Mouse (Mus musculus) forebrain, embryonic 13.5 days (tissue): Measurements from ENCODE around the gene Itprip. TPM values are rescaled to one million over a fixed set of nuclear protein-coding genes. Genes with fewer than 3 reads are reported as not detected.

Source experiments
- ATAC-seq: fragments of 200-750 bp; cut with Nextera tagmentation; 2 replicates; pipeline ENCODE4 v1.8.0; 2017
- H3K27ac ChIP-seq: fragments of 300-500 bp; sonication (generic); 2 replicates; pipeline ENCODE4 v1.5.1; 2015; ENCODE audit warnings: inconsistent platforms, mild to moderate bottlenecking, moderate library complexity
- H3K27me3 ChIP-seq: fragments of 300-500 bp; sonication (generic); 2 replicates; pipeline ENCODE4 v1.6.1; 2015; ENCODE audit warnings: mild to moderate bottlenecking, inconsistent platforms
- H3K36me3 ChIP-seq: fragments of 300-500 bp; sonication (generic); 2 replicates; pipeline ENCODE4 v1.6.1; 2015; ENCODE audit warnings: mild to moderate bottlenecking, inconsistent platforms; ENCODE audit not compliant: poor library complexity, severe bottlenecking
- H3K4me1 ChIP-seq: fragments of 300-500 bp; sonication (generic); 2 replicates; pipeline ENCODE4 v1.6.1; 2015; ENCODE audit warnings: inconsistent platforms
- H3K4me2 ChIP-seq: fragments of 300-500 bp; sonication (generic); 2 replicates; pipeline ENCODE4 v1.6.1; 2015; ENCODE audit warnings: inconsistent platforms, mild to moderate bottlenecking, moderate library complexity
- H3K4me3 ChIP-seq: fragments of 300-500 bp; sonication (generic); 2 replicates; pipeline ENCODE4 v1.5.1; 2015; ENCODE audit warnings: mild to moderate bottlenecking, inconsistent platforms
- H3K9ac ChIP-seq: fragments of 300-500 bp; sonication (generic); 2 replicates; pipeline ENCODE4 v1.6.1; 2015; ENCODE audit warnings: mild to moderate bottlenecking, inconsistent platforms
- H3K9me3 ChIP-seq: fragments of 300-500 bp; sonication (generic); replicated peaks from 2 replicates; pipeline ENCODE4 v1.6.1; 2016; ENCODE audit warnings: inconsistent platforms
- WGBS: fragments of 180-500 bp; shearing (Covaris S2); methylation state at CpG from one replicate; pipeline ENCODE4 v1.1.7; 2015; 5-methylcytosine and 5-hydroxymethylcytosine counted together
- polyA plus RNA-seq: library from polyadenylated mRNA; unstranded; fragments of >200 nt; fragmentation: Nextera tagmentation; extraction: Ambion mirVana; gene quantifications from 2 replicates; pipeline ENCODE4 v1.2.1, GENCODE M21; 2015

Gene Itprip
- polyA plus RNA-seq = 9.8 and 12.7 TPM in 2 replicates

DNA sequence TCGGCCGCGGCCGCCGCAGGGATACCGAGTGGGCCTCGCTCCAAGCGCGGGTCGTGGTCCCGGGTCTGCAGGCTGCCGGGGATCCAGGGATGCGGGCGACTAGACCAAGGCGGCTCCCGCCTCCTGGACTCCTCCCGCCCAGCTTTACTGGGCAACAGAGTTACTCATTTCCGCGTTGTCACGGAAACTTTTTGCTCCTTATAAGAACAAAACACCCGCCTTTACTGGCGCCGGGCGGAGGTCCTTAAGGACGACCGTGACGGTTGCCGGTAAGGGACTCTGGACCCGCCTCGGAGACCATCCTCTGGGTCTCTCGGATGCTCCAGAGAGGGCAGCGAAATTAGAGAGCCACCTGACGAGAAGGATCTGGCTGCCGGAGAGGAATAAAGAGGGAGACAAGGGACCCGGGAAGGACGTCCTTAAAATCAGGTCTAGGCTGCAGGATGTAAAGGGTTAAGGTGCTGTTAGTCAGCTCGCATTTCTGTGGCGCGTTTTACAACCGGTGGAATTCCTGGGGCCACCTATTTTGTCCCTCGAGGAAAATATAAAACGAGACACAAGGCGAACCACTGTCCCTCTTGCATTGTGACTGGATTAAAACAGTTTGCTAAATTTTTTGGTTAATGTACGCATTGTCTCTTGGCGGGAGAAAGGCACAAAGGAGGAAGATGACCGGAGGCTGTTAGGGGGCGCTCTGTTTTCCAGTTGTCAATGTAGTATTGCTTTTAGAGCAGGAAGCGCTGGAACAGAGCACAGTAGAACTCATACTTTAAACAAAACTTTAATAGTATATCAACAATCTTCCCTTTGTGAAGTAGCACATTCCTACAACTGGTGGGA is at the start of gene Itprip, which contains the start of gene Cfap43:
Itprip (minus strand) TSS at position 174 of the 840 bp plus-strand sequence.
Cfap43 (minus strand) TSS at position 162 of the 840 bp plus-strand sequence.
- Histone ChIP-seq H3K9ac (peak within 1 kb of the TSS; percentile 91), H3K9me3 (no peaks in the 10 kb centered on the region), H3K4me1 (peaks cover 37% of the 10 kb centered on the region), H3K4me3 (peak within 1 kb of the TSS; percentile 81), H3K4me2 (peak within 1 kb of the TSS; percentile 87), H3K36me3 (no peaks in the 10 kb centered on the region), H3K27me3 (no peaks in the 10 kb centered on the region), H3K27ac (peak within 1 kb of the TSS; percentile 81)
- ATAC-seq = peak; percentile 78
- under 1% methylated on average over 48 of the region's 48 CpGs for WGBS

- H3K27ac ChIP-seq = no peak overlapping the region
- WGBS = 50% methylated on average over 13 of the region's 13 CpGs
- H3K4me3 ChIP-seq = no peak overlapping the region
- no peak overlapping the region for H3K4me2 ChIP-seq
- H3K4me1 ChIP-seq = peaks cover 6% of the 10 kb centered on the region
- ATAC-seq = no peak
- no peaks in the 10 kb centered on the region for H3K9me3 ChIP-seq
- H3K9ac ChIP-seq = no peak overlapping the region
- H3K36me3 ChIP-seq = no peaks in the 10 kb centered on the region
- no peaks in the 10 kb centered on the region for H3K27me3 ChIP-seq
Observed at GRCm38 (mm10) chr19:47958181-47958580, 39.1 kb upstream of the Itprip start.

DNA sequence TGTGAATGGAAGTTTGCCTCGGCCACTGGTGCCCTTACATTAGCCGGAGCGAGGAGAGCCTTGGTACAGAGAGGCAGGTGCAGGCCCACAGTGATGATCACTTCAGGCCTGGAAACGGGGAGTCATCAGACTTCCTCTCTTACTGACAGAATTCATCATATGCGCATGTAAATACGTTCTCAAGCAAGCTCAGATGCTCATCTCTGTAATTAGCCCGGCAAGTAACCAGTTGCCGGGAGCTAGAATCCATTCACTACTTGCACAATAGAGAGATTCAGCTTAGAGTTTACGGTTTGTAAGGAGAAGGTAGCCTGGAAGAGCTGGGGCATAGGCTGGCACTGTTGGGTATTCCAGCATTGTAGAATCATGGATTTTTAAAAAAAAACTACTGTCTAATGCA is 34.1 kb upstream of the Itprip start:
- no peaks in the 10 kb centered on the region for H3K9me3 ChIP-seq
- no peaks in the 10 kb centered on the region for H3K36me3 ChIP-seq
- no peaks in the 10 kb centered on the region for H3K27me3 ChIP-seq
- no peak overlapping the region for H3K4me2 ChIP-seq
- 42% methylated on average over 9 of the region's 9 CpGs for WGBS
- H3K4me3 ChIP-seq = no peak overlapping the region
- no peak overlapping the region for H3K9ac ChIP-seq
- H3K4me1 ChIP-seq = peaks cover 12% of the 10 kb centered on the region
- peak overlapping the region; percentile 25 for H3K27ac ChIP-seq
- ATAC-seq = no peak; the same call in 1 of the 2 replicates

DNA sequence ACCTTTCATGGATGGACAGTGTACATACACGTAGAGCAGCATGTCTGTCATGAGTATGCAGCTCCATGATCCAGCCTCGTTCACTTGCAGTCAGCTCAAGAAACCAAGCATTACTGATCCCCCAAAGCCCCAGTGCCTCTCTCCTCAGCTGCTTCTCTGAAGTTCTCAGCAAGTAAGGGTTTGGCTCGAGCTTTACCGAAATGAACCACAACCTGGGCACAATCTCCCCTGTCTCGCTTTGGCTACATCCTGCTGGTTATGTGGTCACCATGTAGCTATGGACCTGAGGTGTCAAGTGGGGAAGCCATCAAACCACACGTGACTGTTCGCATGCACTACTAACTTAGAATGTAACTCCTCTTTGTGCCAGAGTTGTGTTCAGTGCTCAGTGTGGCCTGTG is 31.8 kb upstream of the Itprip start:
- H3K27me3 ChIP-seq = no peaks in the 10 kb centered on the region
- H3K27ac ChIP-seq = no peak overlapping the region
- H3K36me3 ChIP-seq = no peaks in the 10 kb centered on the region
- no peak for ATAC-seq
- peaks cover 9% of the 10 kb centered on the region for H3K4me1 ChIP-seq
- H3K4me2 ChIP-seq = no peak overlapping the region
- WGBS = 87% methylated on average over 7 of the region's 7 CpGs
- no peak overlapping the region for H3K4me3 ChIP-seq
- H3K9me3 ChIP-seq = no peaks in the 10 kb centered on the region
- no peak overlapping the region for H3K9ac ChIP-seq

DNA sequence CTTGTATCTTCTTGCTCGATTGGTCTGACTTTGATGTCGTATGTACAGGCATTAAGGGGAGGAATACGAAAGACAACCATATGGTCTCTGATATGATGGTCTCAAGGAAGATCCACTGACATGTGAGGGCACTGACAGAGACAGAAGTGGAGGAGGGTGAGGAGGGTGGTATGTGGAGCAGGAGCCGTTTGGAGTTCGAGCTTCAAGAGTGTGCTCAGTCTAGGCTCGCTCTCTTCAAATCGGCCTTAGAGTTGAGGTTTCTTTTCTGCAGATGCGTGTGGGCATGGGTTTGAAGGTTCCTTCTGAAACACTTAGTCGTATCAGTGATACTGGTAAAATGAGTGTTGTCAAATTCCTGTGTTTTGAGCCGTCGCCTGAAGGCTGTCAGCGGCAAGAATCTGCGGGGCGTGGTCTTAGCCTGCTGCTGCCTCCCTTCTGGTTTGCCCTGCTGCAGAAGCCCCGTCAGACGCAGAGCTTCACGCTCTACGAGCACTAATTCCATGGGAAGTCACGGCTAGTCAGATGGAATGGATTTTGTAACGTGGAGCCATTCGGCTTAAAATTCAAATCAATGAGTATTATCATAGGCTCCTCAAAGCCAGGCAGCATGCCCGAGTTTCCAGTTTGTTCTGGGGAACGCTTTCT is 27.8 kb upstream of the Itprip start:
- Histone ChIP-seq H3K36me3 (no peaks in the 10 kb centered on the region), H3K4me3 (no peak overlapping the region), H3K4me1 (no peaks in the 10 kb centered on the region), H3K9me3 (no peaks in the 10 kb centered on the region), H3K9ac (no peak overlapping the region), H3K4me2 (peak overlapping the region; percentile 12; the same call in 1 of the 2 replicates), H3K27me3 (no peaks in the 10 kb centered on the region), H3K27ac (no peak overlapping the region)
- 0 out of 2 replicates have a peak, but pooled peaks have one; percentile 48 for ATAC-seq
- WGBS = 65% methylated on average over 23 of the region's 23 CpGs

DNA sequence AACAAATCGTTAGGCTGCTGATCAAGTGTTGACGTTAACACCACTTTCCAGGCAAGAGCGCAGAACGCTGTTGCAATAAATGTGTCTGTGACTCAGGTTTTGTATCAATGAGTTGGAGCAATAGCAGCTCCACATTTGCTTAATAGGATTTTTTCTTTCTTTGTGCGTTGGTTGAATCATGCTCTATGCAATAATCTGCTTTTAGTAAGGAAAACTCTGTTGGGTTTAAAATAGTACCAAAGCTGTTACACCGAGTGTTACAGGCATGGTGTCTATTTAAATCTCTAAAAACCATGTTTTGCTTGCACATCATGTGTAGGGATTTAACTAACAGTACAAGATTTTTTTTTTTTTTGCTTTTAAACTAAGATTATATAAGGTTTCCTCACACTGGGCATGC is 20.3 kb upstream of the Itprip start:
- peaks cover 15% of the 10 kb centered on the region for H3K4me1 ChIP-seq
- WGBS = 53% methylated on average over 6 of the region's 6 CpGs
- no peaks in the 10 kb centered on the region for H3K27me3 ChIP-seq
- H3K4me3 ChIP-seq = no peak overlapping the region
- no peak for ATAC-seq
- H3K27ac ChIP-seq = no peak overlapping the region
- no peaks in the 10 kb centered on the region for H3K9me3 ChIP-seq
- no peak overlapping the region for H3K4me2 ChIP-seq
- no peak overlapping the region for H3K9ac ChIP-seq
- H3K36me3 ChIP-seq = no peaks in the 10 kb centered on the region

DNA sequence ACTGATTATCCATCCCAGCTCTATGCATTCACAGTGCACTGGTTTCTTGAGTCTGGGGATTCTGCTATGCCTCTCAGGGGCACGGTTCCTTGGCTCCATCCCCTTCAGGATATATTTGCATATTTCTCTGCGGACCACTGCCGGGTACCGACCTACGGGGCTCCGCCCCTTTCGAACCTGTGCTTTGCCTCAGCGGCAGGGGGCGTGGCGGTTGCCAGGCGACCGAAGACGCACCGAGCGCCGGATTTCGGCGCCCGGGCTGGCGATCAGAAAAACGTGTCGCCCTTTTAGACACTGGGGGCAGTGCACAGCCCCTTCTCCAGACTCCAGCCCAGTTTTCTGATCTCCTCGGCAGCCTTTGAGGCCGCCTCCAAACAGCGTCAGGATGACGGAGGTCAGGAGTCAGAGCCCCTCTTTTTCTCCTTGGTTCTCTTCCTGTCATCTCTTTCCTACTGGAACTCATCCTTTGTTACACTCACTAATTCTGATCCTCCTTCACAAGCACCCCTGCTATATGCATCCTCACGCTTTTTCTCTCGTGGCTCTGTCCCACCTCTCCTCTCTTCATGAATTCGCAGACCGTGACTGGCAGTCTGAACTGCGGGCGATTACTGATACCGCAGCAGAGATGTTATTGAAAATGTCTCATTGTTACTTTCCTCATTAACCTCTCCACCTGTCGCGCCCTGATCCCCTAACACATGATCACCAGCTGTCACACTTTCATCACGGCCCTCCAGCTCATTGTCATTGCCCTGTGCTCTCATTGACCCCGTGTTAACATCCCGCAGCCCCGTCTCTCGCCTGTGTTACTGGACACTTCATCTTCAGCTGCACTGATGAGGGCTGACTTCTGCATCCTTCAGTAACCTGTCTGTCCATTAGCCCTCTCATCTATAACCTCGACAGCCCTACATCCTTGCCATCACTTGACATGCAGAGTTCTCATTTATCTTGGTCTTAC is 18.6 kb upstream of the Itprip start, which contains the start of gene Cfap58:
Cfap58 (plus strand) TSS at position 233 of the 964 bp plus-strand sequence.
- H3K4me2 ChIP-seq = peak within 1 kb of the TSS; percentile 65
- 3% methylated on average over 41 of the region's 41 CpGs for WGBS
- H3K9ac ChIP-seq = peak within 1 kb of the TSS; percentile 53
- no peaks in the 10 kb centered on the region for H3K9me3 ChIP-seq
- H3K27me3 ChIP-seq = no peaks in the 10 kb centered on the region
- H3K4me3 ChIP-seq = peak within 1 kb of the TSS; percentile 43
- H3K27ac ChIP-seq = no peak within 1 kb of the TSS
- H3K36me3 ChIP-seq = no peaks in the 10 kb centered on the region
- ATAC-seq = peak; percentile 91
- H3K4me1 ChIP-seq = peaks cover 15% of the 10 kb centered on the region

DNA sequence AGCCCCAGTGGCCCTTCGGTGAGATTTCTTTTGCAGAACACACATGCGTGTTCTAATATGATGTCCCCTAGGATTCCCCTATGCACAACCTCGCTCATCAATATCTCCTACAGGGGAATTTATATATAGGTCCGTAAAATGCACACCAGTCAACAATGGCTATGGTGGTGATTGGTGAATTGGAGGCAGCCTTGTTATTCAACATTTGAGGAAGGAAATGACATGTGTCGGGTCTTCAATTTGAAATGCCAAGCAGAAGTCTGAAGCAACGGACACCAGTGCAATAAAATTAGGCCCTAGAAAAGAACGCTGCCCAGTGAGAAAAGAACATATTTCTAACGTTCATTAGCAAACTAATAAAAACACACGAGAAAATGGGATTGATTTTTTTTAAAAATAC is 17.8 kb upstream of the Itprip start:
- no peak overlapping the region for H3K9ac ChIP-seq
- H3K36me3 ChIP-seq = no peaks in the 10 kb centered on the region
- H3K4me2 ChIP-seq = peak overlapping the region; percentile 65
- H3K27ac ChIP-seq = no peak overlapping the region
- no peaks in the 10 kb centered on the region for H3K27me3 ChIP-seq
- H3K9me3 ChIP-seq = no peaks in the 10 kb centered on the region
- peaks cover 15% of the 10 kb centered on the region for H3K4me1 ChIP-seq
- 66% methylated on average over 9 of the region's 9 CpGs for WGBS
- H3K4me3 ChIP-seq = peak overlapping the region; percentile 43
- ATAC-seq = no peak

GRCm38 (mm10) chr19:47936490-47936889 is 17.4 kb upstream of the Itprip start:
- WGBS = 91% methylated on average over 11 of the region's 11 CpGs
- no peak overlapping the region for H3K4me2 ChIP-seq
- peaks cover 15% of the 10 kb centered on the region for H3K4me1 ChIP-seq
- no peak overlapping the region for H3K27ac ChIP-seq
- no peaks in the 10 kb centered on the region for H3K27me3 ChIP-seq
- H3K9me3 ChIP-seq = no peaks in the 10 kb centered on the region
- no peak overlapping the region for H3K9ac ChIP-seq
- no peak for ATAC-seq
- no peak overlapping the region for H3K4me3 ChIP-seq
- no peaks in the 10 kb centered on the region for H3K36me3 ChIP-seq

DNA sequence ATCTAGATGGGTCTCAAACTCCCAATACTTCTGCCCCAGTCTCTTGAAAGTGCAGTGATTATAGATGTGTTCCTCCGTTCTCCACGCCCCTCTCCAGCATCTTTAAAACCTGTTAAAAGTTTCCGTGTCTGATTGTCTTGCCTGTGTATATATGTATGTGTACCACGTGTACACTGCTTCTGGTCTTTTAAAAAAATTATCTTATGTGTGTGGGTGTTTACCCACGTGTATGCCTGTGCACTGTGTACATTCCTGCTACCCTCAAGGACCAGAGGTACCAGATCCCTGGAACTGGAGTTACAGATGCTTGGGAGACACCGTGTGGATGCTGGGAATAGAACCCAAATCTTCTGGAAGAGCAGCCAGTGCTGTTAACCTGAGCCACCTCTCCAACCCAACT is 16.4 kb upstream of the Itprip start:
- H3K4me3 ChIP-seq = no peak overlapping the region
- H3K36me3 ChIP-seq = no peaks in the 10 kb centered on the region
- H3K9ac ChIP-seq = no peak overlapping the region
- ATAC-seq = no peak
- H3K4me2 ChIP-seq = no peak overlapping the region
- H3K27me3 ChIP-seq = no peaks in the 10 kb centered on the region
- no peaks in the 10 kb centered on the region for H3K9me3 ChIP-seq
- H3K27ac ChIP-seq = no peak overlapping the region
- peaks cover 15% of the 10 kb centered on the region for H3K4me1 ChIP-seq
- 87% methylated on average over 6 of the region's 6 CpGs for WGBS

DNA sequence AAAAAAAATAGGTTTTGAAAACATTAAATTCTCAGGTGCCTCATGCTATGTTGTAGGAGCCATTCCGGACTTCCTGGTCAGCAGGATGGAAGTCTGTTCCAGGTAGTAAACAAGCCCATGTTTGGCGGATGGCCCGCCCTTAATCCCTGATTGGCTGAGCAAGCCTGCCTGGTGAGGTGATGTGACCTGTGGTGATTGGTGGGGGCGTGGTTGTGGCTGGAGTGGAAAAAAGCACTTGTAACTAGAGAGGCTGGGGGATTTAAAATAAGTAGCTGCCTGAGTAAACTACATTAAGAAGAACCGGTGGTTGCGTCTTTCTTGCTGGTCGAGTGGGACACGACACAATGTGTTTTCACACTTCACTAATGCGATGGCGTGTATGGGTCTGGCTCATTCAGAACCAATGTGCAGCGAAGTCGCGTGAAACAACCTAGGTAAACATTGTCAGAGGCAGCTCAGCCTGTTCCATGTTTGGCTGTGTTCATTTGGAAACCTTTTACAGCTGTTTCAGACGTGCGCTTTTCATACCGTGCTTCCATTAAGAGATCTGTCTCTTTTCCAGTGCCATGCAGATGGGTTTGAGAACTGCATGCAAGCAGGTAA is 15.6 kb upstream of the Itprip start:
- WGBS = 72% methylated on average over 16 of the region's 16 CpGs
- no peak for ATAC-seq

More for the DNA sequence above, 15.6 kb upstream of the Itprip start:
- Histone ChIP-seq H3K27me3 (no peaks in the 10 kb centered on the region), H3K9ac (no peak overlapping the region), H3K36me3 (no peaks in the 10 kb centered on the region), H3K27ac (no peak overlapping the region), H3K4me3 (no peak overlapping the region), H3K4me2 (no peak overlapping the region), H3K9me3 (no peaks in the 10 kb centered on the region), H3K4me1 (peaks cover 15% of the 10 kb centered on the region)
